Mouse (Mus musculus) kidney, adult 8-10 months (tissue): Measurements from ENCODE around the gene Glra3.
A peak's percentile ranks its signal among the peaks of the same experiment; 100 is the strongest.

ENCODE experiments used
- DNase-seq, 2 experiments: peaks; one replicate each; pipeline ENCODE4 v3.0.0; 2022

Glra3 gene

DNA sequence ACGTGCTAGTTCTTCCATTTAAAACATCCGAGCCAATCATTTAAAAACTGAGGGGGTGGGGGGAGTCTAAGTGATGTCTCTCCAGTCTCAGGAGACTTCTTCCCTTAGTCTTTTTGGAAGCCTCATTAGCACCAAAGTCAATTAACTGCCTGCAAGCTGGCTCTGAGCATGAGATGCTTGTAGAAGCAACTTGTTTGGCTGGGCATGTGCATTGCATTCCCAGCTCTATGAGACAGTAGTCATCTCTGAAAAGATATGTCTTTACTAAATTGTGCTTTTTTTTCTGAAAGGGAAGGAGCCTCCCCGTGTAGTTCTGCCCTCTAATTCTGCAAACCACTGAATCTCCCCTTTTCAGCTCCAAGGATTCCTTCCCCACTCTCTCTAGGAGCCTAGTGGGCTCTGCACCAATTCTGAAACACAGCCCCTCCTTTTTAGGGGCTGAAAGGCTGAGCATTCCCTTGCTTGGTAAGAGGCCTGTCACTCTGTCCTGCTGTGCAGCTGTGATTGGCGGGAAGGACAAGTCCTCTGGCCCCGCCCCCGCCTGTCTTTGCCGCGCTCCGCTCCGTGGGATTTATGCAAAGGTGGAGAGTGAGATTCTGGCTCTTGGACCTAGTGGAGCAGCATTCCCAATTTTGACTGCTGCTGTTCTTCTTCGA lies at the start of gene Glra3:
Gene Glra3, plus strand, starts transcription at position 591 of the 656 bp plus-strand sequence.
- DNase-seq: no peak

- no peak for DNase-seq
Observed at GRCm38 (mm10) chr8:55906848-55907247, 33.4 kb upstream of the Glra3 start, which contains the start of gene Adam29. TSS of gene Adam29 (minus strand) at chr8:55906948.

- peak in 1 of 2 experiments; percentile 7 for DNase-seq
Observed at GRCm38 (mm10) chr8:55940526-55940880, 243 bp downstream of the Glra3 start.

DNA sequence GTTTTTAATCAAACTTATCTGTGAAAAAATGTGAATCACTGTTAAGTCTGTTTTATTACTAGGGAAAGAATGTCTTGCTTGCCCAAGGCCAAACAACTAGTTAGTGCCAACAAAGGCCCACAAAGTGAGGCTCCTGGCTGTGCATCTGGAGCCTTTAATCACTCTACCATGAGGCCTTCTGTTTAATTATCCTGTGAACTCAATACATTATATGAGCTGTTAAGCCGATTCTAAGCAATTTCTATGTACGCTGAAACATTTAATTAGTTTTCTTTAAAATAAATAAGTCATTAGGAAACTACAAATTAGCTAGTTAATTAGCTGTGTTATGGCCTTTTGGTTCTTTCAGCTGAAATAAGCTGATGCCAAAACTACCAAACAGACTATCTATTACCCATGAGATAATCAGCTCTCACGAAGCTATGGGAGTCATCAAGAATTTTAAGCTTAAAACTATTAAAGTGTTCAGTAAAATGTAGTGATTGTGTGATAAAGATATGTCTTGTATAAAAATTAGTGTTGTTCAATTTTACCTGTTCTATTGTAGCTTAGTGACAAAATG lies 24.6 kb downstream of the Glra3 start:
- no peak for DNase-seq

- no peak for DNase-seq
Observed at GRCm38 (mm10) chr8:55997859-55998258, 57.6 kb downstream of the Glra3 start.

DNA sequence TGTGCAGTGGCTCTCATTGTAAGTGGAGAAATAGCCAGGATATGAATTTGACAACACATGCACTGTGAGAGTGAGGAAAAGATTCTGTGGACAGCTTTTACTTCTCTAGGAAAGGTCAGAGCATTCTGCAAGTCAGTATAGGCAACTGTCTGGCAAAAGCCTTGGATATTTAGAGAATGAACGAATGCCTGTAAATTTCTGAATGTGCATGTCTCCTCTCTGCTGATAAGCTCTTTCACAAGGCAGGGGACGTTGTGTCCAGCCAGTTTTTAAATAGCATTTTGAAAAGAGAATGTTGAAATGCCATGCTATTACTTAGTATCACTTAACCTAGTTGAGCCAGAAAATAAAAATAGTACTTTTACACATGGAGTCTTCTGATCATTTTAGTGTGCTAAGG lies 114.1 kb downstream of the Glra3 start:
- DNase-seq: no peak

DNA sequence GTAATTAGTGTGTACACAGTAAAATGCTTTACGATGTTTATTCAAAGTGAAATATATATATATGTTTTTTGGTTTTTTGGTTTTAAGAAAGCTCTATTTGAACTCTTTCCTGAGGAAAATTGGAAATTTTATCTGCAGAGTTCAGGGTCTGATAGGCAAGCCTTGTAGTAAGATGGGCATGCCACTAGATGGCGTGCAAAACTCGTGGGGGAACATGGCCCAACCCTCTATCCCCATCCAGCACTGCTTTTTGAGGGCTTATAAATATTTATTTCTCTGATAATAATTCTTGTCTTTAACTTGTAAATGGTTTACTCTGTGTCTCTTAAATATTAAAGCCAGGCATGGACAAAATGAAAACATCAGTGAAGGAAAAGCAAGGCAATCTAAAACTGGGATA lies 122.8 kb downstream of the Glra3 start:
- DNase-seq: peak; percentile 12 to 21

DNA sequence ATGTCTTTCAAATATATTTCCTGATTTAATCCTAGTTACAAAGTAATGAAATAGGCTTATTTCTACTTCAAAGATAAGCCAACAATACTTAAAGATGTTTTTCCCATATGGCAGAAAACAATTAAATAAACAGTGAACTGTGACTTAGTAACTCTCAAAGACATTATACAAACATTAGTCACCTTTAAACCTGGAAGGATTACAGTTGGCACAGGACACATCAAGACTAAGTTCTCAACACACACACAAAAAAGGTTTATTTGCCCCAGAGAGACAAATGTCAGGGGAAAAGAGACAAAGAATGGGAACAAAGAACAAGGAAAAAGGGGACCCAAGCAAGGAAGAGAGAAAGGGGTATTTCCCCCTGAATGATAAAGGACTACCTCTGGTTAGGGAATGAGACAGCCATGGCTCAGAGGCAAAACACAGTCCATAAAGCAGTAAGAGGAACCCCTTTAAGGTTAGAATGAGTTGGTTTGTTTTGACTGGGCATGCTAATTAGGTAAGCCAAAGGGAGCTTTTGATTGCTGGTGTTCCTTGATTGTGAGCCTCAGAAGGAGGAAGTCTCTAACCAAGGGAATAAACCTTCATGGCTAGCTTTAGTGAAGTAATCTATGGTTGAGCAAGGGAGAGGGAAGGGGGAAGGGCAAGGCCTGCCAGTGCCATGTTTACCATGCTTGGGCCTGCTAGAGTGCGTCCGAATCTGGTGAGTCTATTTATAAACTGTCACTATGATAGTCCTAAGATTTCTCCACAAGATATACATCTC lies 130.4 kb downstream of the Glra3 start:
- DNase-seq: no peak

DNA sequence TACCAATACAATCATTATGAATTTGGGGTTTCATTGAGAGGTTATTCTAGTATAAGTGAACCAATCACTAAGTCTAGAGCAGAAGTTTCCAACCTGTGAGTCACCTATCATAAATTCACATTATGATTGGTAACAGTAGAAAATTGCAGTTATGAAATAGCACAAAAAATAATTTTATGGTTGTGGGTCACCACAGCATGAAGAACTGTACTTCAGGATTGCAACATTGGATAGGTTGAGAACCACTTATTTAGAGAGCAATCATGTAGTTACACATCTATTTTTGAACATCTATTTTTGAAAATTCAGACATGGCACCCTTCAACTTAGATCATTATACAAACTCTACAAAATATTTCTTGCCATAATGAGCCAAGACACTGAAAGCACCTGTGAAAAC lies 143.4 kb downstream of the Glra3 start:
- DNase-seq: no peak

- peak; percentile 8 to 17 for DNase-seq
Observed at GRCm38 (mm10) chr8:56094385-56094784, 154.1 kb downstream of the Glra3 start.

- no peak for DNase-seq
Observed at GRCm38 (mm10) chr8:56110296-56110695, 170.0 kb downstream of the Glra3 start.

DNA sequence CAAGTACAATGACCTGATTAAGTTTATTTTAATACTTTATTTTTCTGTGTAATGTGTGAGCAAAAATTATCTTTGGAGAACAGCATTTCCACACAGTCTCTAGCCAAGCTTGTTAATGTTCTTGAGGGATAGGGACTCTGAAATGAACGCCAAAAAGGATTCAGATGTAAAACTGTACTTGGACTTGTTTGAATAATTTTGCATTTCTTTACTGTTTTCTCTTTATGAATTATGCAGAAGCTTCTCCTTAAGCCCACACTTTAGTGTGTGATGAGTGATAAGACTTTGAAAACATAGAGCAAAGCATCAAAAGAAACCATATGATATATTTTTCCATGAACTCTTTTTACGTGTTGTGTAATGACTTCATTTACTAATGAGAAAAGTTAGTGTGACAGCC lies 189.1 kb downstream of the Glra3 start:
- no peak for DNase-seq

GRCm38 (mm10) chr8:56150697-56151096 lies 210.4 kb downstream of the Glra3 start:
- no peak for DNase-seq

DNA sequence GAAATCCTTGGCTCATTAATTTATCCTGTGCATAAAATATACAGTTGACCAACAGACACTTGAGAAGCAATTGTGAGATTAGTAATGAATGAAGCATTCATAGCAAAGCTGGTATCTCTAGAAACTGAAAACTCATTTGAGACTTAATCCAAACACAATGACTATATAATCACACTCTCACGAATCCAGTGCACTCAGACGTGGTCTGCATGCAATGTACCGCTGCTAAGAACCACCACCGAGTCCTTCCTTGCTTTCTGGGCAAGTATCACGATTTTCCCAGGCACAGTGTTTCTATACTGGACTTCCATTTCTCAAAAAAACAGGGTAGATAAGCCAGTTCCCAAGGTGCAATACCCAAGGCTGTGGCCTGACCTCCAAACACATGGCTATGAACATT lies 211.3 kb downstream of the Glra3 start:
- DNase-seq: no peak

DNA sequence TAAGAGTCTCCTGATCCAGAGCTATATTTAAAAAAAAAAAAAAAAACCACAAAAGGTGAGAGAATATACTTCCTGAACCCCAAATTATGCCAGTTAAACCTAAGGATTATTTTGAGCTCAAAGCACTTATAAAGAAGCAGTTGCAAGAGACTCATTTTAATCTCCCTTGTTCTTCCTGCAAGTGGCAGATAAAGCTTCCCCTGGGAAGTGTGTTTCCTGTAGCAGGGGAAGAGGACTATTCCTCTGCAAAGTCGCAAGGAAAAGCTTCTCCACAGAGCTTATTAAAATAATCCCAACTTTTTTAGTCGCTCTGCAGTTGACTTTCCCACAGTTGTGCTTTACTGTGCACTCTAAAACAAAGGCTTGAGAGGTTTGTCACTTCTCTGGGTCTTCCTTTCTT lies 218.7 kb downstream of the Glra3 start:
- no peak for DNase-seq
